Mouse (Mus musculus) activated CD4-positive, CD25-positive, alpha-beta regulatory T cell, adult 9 weeks (primary cell): ENCODE results near the gene Gm20594. TPM values are rescaled to one million over a fixed set of nuclear protein-coding genes. Genes with fewer than 3 reads are reported as not detected.

Experiments used
- polyA plus RNA-seq: library from polyadenylated mRNA; unstranded; fragments of 100-300 nt; shearing (Covaris generic); gene quantifications from one replicate; pipeline ENCODE4 v1.2.1, GENCODE M21; 2017

Gm20594 gene
- not detected for polyA plus RNA-seq

DNA sequence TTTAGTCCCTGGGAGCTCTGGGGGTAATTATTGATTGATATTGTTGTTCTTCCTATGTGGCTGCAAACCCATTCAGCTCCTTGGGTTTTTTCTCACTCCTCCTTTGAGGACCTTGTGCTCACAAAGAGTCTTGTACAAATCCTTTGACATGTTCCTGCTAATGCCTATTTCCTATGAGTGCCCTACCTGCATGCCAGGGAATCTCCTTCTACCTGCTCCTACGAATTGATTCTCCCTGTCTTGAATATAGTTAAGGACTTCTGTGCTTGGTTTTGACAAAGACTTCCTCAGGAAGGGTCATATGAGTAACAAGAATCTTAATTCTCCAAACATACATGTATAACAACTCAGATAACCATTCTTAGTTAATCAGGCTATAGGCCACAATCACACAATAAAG, at the start of gene Gm20594:
Gm20594 (plus strand) TSS at position 301 of the 400 bp plus-strand sequence.

Other genes with a start within 250 kb of the Gm20594 start
- gene Lrrtm4, start 201.0 kb downstream of the Gm20594 start, polyA plus RNA-seq: 0.09 TPM